10 mouse cellular contexts compared by ENCODE assay signal in genomic region chr10:89975431-89975841, GRCm38 (mm10).
DNase-seq lines count a peak whose midpoint lies in the region; ATAC-seq lines count a peak whose summit lies in the region.
"Had no signal": no experiment of that assay in that cellular context is flagged by ENCODE, and none has a peak within 500 bp of the region (broad histone marks: within the 10 kb centered on the region; RNA-seq: fewer than 3 reads in every experiment).

No protein-coding gene starts in this region.

- H3K27ac ChIP-seq in kidney, embryonic 14.5 days (ENCODE audit: low read depth, low read length), result no peak overlapping the region
- no peak overlapping the region for H3K27ac ChIP-seq in midbrain, embryonic 14.5 days (replicated peaks; ENCODE audit: low read depth, low read length)
- H3K27ac ChIP-seq: embryonic facial prominence, embryonic 15.5 days had no signal

- DNase-seq in kidney, adult 11 months, result no peak
- DNase-seq in Muller cell, postnatal 12 days (ENCODE audit: inconsistent ontology term), result peak; percentile 6
- peak; percentile 29 for DNase-seq in cerebellum, adult 8-10 months
- DNase-seq in midbrain, embryonic 14.5 days, result peak; percentile 46
- no peak for DNase-seq in left cerebral cortex, adult 9 months (ENCODE audit: low spot score in 2 of 2)
- DNase-seq: lung, postnatal 36 days had no signal

- H3K9me3 ChIP-seq in kidney, embryonic 14.5 days (ENCODE audit: control insufficient read depth, low read length), result no peaks in the 10 kb centered on the region
- no peaks in the 10 kb centered on the region for H3K9me3 ChIP-seq in midbrain, embryonic 14.5 days (ENCODE audit: control insufficient read depth, low read length)
- H3K9me3 ChIP-seq: embryonic facial prominence, embryonic 15.5 days had no signal

- H3K4me2 ChIP-seq in kidney, embryonic 14.5 days (replicated peaks; ENCODE audit: low read depth, low read length), result no peak overlapping the region
- H3K4me2 ChIP-seq in midbrain, embryonic 14.5 days (ENCODE audit: low read length), result no peak overlapping the region
- H3K4me2 ChIP-seq: embryonic facial prominence, embryonic 15.5 days had no signal

- 0 out of 2 replicates have a peak, but pooled peaks have one; percentile 46 for ATAC-seq in kidney, embryonic 14.5 days (ENCODE audit: low FRiP score, low TSS enrichment)
- no peak for ATAC-seq in midbrain, embryonic 14.5 days (ENCODE audit: low FRiP score, low TSS enrichment)
- ATAC-seq in megakaryocyte-erythroid progenitor cell, adult 5-6 weeks (replicated peaks; ENCODE audit: low FRiP score, low TSS enrichment, poor library complexity, severe bottlenecking), result no peak
- ATAC-seq in granulocyte monocyte progenitor cell, adult 5-6 weeks (replicated peaks; ENCODE audit: poor library complexity, severe bottlenecking), result no peak

- 53% methylated on average over 3 of the region's 3 CpGs for WGBS in kidney, embryonic 14.5 days
- 78% methylated on average over 3 of the region's 3 CpGs for WGBS in midbrain, embryonic 14.5 days

- no peaks in the 10 kb centered on the region for H3K4me1 ChIP-seq in kidney, embryonic 14.5 days (ENCODE audit: control insufficient read depth, insufficient read depth, low read length)
- H3K4me1 ChIP-seq in midbrain, embryonic 14.5 days (ENCODE audit: control insufficient read depth, insufficient read depth, low read length), result no peaks in the 10 kb centered on the region
- H3K4me1 ChIP-seq: embryonic facial prominence, embryonic 15.5 days had no signal

- no peak overlapping the region for H3K9ac ChIP-seq in kidney, embryonic 14.5 days (ENCODE audit: low read depth, low read length)
- no peak overlapping the region for H3K9ac ChIP-seq in midbrain, embryonic 14.5 days (replicated peaks; ENCODE audit: low read length)
- H3K9ac ChIP-seq: embryonic facial prominence, embryonic 15.5 days had no signal

- no peak overlapping the region for H3K4me3 ChIP-seq in kidney, embryonic 14.5 days (ENCODE audit: low read length)
- no peak overlapping the region for H3K4me3 ChIP-seq in midbrain, embryonic 14.5 days (replicated peaks; ENCODE audit: low read depth, low read length)
- H3K4me3 ChIP-seq: embryonic facial prominence, embryonic 15.5 days had no signal

- no peaks in the 10 kb centered on the region for H3K36me3 ChIP-seq in kidney, embryonic 14.5 days (ENCODE audit: control insufficient read depth, insufficient read depth, low read length)
- no peaks in the 10 kb centered on the region for H3K36me3 ChIP-seq in midbrain, embryonic 14.5 days (ENCODE audit: control insufficient read depth, insufficient read depth, low read length)
- H3K36me3 ChIP-seq: embryonic facial prominence, embryonic 15.5 days had no signal

- no peaks in the 10 kb centered on the region for H3K27me3 ChIP-seq in kidney, embryonic 14.5 days (ENCODE audit: control insufficient read depth, insufficient read depth, low read length)
- H3K27me3 ChIP-seq in midbrain, embryonic 14.5 days (ENCODE audit: control insufficient read depth, insufficient read depth, low read length), result no peaks in the 10 kb centered on the region
- H3K27me3 ChIP-seq: embryonic facial prominence, embryonic 15.5 days had no signal

Comparison
In these comparisons a context has a peak if more than half of its experiments do, and no peak if none do; other contexts are left out.
1. DNase-seq: peak in Muller cell, postnatal 12 days (single experiment), cerebellum, adult 8-10 months (single experiment) and midbrain, embryonic 14.5 days (single experiment); none in kidney, adult 11 months (single experiment) and left cerebral cortex, adult 9 months (0 of 2).